Mouse (Mus musculus) heart, embryonic 10.5 days (tissue): ENCODE results near the gene Nkx2-1. TPM values are rescaled to one million over a fixed set of nuclear protein-coding genes. Genes with fewer than 3 reads are reported as not detected.
"Not testable (repeated sequence)": the region's sequence is repeated elsewhere in the genome, so short reads cannot be mapped to it uniquely, and the experiment has no call there.

Experiments used
- DNase-seq: peaks from one replicate; pipeline ENCODE4 v3.0.0-alpha.2; 2017; ENCODE audit warnings: low spot score
- H3K27ac ChIP-seq: fragments of 300-500 bp; sonication (generic); 2 replicates; pipeline ENCODE4 v1.5.1; 2016; ENCODE audit warnings: mild to moderate bottlenecking
- H3K27me3 ChIP-seq: fragments of 300-500 bp; sonication (generic); 2 replicates; pipeline ENCODE4 v1.6.1; 2016; ENCODE audit warnings: mild to moderate bottlenecking; ENCODE audit not compliant: poor library complexity, insufficient read depth, severe bottlenecking
- H3K36me3 ChIP-seq: fragments of 300-500 bp; sonication (generic); 2 replicates; pipeline ENCODE4 v1.6.1; 2016; ENCODE audit warnings: mild to moderate bottlenecking, moderate library complexity
- H3K4me1 ChIP-seq: fragments of 300-500 bp; sonication (generic); 2 replicates; pipeline ENCODE4 v1.6.1; 2016; ENCODE audit warnings: mild to moderate bottlenecking
- H3K4me3 ChIP-seq: fragments of 300-500 bp; sonication (generic); 2 replicates; pipeline ENCODE4 v1.5.1; 2016; ENCODE audit warnings: mild to moderate bottlenecking, moderate library complexity
- H3K9me3 ChIP-seq: fragments of 300-500 bp; sonication (generic); 2 replicates; pipeline ENCODE4 v1.6.1; 2016; ENCODE audit warnings: mild to moderate bottlenecking, moderate library complexity
- WGBS: fragments of 180-500 bp; shearing (Covaris S2); methylation state at CpG from one replicate; pipeline ENCODE4 v1.1.7; 2016; 5-methylcytosine and 5-hydroxymethylcytosine counted together
- polyA plus RNA-seq: library from polyadenylated mRNA; unstranded; fragments of >200 nt; fragmentation: Nextera tagmentation; extraction: Ambion mirVana; gene quantifications from 2 replicates; pipeline ENCODE4 v1.2.1, GENCODE M21; 2016

Gene Nkx2-1
- polyA plus RNA-seq, 1 experiment from 2014 or later, result 1.9 TPM

DNA sequence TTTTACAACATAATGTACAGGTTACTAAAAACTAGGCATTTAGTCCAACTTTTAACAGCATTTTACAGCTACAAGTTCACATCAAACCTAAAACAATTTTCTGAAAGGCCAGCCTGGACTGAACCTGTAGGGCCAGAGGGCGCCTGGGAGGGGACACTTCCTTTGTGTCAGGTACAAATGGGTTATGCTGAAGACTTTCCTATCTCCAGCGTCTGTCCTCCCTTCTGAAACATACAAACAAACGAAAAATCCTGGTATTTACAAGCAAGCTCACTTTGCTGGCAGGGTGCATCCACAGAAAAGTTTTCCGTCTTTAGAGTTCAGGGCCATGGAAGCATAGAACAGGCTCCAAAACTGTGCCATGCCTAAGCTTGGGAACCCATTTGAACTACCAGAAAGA lies 4.6 kb downstream of the Nkx2-1 start:
- Histone ChIP-seq H3K4me1 (peaks cover 30% of the 10 kb centered on the region), H3K27ac (no peak overlapping the region), H3K4me3 (no peak overlapping the region), H3K9me3 (no peaks in the 10 kb centered on the region), H3K27me3 (peaks cover 100% of the 10 kb centered on the region), H3K36me3 (no peaks in the 10 kb centered on the region)
- WGBS, result under 1% methylated on average over 4 of the region's 4 CpGs
- DNase-seq, result no peak

DNA sequence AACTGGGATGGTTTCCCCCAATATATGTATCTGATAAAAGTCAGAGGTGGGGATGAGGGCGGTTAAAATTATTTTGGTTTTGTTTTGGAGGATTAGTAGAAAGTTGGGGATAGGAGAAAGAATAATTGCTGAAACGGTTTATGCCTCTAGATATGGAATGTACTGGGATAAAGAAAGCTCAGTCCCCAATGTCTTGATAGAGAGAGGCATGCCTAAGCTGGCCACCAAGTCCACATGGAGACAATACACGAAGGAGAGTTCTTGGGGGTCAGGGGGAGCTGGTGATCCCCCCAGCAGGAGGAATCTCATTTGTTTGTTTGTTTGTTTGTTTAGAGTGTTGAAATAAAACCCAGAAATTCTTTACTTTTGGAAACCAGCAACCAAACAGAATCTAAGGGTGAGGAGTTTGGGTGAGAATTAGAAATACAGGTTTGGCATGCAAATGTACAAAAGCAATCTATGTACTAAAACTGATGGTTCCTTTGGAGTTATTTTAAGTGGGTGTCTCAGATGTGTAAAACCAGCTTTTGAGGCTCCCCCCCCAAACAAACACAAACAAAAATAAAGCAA lies 5.6 kb downstream of the Nkx2-1 start:
- no peaks in the 10 kb centered on the region for H3K36me3 ChIP-seq
- H3K27ac ChIP-seq, result no peak overlapping the region
- H3K4me3 ChIP-seq, result no peak overlapping the region
- H3K4me1 ChIP-seq, result peaks cover 25% of the 10 kb centered on the region
- H3K27me3 ChIP-seq, result peaks cover 100% of the 10 kb centered on the region
- H3K9me3 ChIP-seq, result no peaks in the 10 kb centered on the region
- WGBS, result 4% methylated on average over 3 of the region's 3 CpGs
- DNase-seq, result no peak

DNA sequence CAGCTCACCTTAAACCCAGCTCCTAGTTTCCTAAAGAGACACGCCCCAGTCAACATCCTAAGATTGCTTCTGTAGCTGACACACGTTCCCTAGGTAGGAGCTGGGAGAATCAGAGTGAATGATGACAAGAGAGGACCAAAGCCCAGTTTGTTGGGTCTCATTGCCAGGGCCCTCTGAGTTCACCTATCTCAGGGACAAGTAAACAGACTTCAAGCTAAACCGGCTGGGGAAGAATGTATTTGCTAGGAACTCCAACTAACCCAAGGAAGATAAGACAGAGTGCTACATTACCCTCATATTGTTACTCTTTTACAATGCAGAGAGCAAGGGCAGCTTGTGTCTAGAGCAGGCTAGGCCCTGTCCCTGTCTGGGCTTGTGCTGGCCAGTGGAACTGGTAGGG lies 6.8 kb downstream of the Nkx2-1 start:
- DNase-seq, result no peak
- WGBS, result 2% methylated on average over 3 of the region's 3 CpGs
- no peak overlapping the region for H3K4me3 ChIP-seq
- H3K9me3 ChIP-seq, result no peaks in the 10 kb centered on the region
- peaks cover 97% of the 10 kb centered on the region for H3K27me3 ChIP-seq
- no peaks in the 10 kb centered on the region for H3K36me3 ChIP-seq
- H3K27ac ChIP-seq, result no peak overlapping the region
- H3K4me1 ChIP-seq, result peaks cover 15% of the 10 kb centered on the region

DNA sequence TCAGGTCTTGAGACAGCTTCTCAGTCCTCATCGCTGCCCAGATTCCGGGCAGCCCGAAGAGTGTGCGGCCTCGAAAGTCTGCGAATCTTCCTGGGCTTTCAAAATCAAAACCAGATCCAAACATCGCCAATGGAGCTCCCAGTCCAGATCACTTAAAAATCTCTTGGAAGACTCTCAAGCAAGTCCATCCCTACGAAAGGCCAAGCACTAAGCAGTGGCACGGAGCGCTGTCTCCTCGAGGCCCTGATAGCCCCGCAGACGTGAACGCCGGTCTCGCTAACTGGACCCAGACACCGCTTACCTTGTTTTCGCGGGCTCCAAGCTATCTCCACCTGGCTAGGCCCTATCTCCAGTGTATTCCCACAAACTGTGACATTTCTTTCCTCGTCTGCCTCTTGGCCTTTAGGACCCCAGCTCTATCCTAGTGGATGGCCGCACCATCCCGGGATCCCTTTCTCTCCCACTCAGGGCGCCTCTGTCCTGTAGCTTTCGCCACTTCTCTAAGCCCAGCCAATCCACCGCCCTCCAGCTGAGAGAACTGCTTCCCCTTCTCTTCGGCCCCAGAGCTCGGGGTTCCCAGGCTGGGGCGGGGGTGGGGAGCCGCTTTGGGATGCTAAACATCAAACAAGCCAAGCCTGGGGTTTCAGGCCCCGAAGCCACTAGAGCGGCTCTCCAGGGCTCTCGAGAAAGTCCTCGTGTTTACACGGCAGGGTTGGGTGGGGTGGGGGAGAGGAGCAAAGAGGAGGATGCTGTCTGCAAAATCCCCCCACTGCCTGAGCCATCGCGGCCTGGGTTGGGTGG lies 7.6 kb downstream of the Nkx2-1 start:
- Histone ChIP-seq H3K9me3 (no peaks in the 10 kb centered on the region), H3K27me3 (peaks cover 97% of the 10 kb centered on the region), H3K4me1 (peaks cover 8% of the 10 kb centered on the region), H3K27ac (no peak overlapping the region), H3K36me3 (no peaks in the 10 kb centered on the region), H3K4me3 (no peak overlapping the region)
- DNase-seq, result no peak
- 2% methylated on average over 36 of the region's 36 CpGs for WGBS

DNA sequence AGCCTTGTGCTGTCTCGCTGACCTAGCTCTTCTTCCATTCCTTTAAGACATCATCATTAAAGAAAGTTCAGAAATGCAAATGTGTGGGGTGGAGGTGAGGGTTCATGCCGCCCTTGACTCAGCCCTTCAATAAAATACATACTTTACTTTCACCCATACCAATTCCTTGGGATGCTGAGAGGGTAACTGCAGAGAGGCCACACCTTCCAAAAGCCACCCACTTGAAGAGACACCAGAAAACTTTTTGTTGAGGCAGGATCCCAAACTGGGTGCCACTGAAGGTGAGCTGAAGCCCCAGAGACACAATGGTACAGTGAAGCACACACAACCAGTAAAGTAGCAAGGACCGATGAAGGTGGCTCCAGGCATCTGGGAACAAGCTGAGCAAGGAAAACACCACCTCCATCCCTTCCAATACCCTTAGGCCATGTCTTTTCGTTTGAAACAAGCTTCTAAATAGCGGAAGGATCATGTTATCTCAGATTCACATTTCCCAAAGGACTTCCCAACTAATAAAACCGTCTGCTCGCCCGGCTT lies 8.6 kb downstream of the Nkx2-1 start:
- 2% methylated on average over 8 of the region's 8 CpGs for WGBS
- peaks cover 97% of the 10 kb centered on the region for H3K27me3 ChIP-seq
- no peak overlapping the region for H3K27ac ChIP-seq
- DNase-seq, result no peak
- no peak overlapping the region for H3K4me3 ChIP-seq
- H3K36me3 ChIP-seq, result no peaks in the 10 kb centered on the region
- peaks cover 3% of the 10 kb centered on the region for H3K4me1 ChIP-seq
- H3K9me3 ChIP-seq, result no peaks in the 10 kb centered on the region

DNA sequence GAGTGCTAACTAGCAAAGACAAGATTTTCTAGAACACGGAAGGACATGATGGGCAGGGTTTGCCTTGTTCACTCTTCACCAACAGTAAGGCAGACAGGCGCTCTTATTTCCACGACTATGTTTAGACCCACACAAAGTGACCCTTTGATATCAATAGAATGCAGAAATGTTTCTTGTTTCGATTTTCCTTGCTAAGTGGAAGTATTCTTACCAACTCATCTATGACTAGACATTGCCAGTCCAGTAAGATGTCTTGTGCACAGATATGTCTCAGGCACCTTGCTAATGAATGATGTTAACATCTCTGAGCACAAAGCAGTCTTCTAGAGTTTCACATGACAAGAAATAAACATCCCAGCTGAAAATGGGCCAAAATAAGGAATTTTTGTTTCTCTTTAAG lies 9.6 kb downstream of the Nkx2-1 start:
- no peak overlapping the region for H3K27ac ChIP-seq
- H3K4me1 ChIP-seq, result no peaks in the 10 kb centered on the region; the same call in 1 of the 2 replicates
- DNase-seq, result no peak
- no peaks in the 10 kb centered on the region for H3K9me3 ChIP-seq
- 24% methylated on average over 4 of the region's 4 CpGs for WGBS
- no peaks in the 10 kb centered on the region for H3K36me3 ChIP-seq
- no peak overlapping the region for H3K4me3 ChIP-seq
- H3K27me3 ChIP-seq, result peaks cover 97% of the 10 kb centered on the region

DNA sequence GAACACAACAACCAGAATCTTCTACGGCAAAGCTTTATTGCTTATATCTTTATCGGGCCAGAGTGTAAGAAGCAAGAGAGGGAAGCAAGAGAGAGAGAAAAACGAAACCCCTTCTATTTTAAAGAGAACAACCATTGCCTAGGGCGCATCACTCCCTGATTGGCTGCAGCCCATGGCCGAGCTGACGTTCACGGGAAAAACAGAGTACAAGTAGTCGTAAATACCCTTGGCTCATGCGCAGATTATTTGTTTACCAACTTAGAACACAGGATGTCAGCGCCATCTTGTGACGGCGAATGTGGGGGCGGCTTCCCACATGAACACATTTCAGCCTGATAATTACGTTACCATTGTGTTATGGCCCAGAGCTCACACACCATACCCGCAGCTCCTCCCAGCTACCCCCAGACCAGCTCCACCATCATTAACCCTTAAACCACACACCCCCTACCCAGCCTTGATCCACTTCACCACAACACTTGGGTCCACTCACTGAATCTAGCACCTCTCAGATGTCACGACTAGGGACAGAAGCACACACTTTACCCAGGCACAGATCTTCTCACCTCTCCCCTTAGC lies 11.4 kb downstream of the Nkx2-1 start:
- 10% methylated on average over 11 of the region's 16 CpGs for WGBS
- not testable (repeated sequence) for DNase-seq, H3K4me3 ChIP-seq, H3K9me3 ChIP-seq, H3K4me1 ChIP-seq, H3K27ac ChIP-seq, H3K36me3 ChIP-seq
- peaks cover 97% of the 10 kb centered on the region for H3K27me3 ChIP-seq

DNA sequence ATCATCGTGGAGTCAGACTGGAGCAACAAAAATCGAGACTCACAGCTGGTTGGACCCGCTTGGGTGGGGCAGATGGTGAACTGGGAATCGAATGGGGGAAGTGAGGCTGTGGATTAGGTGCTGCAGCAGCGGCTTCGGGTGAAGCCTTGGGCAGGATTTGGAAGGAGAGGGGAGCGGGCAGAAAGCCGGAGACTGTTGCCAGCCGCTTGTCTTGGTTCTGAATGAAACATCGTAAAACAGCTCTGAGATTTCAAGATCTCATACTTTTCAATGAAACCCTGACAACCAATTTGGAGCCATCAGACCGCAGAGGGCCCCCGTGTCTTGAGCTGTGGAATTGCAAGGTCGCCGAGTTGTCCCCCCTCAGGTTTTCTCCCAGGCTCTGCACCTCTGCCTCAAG lies 12.5 kb downstream of the Nkx2-1 start:
- H3K9me3 ChIP-seq, result no peaks in the 10 kb centered on the region
- no peak overlapping the region for H3K4me3 ChIP-seq
- DNase-seq, result no peak
- peaks cover 97% of the 10 kb centered on the region for H3K27me3 ChIP-seq
- H3K4me1 ChIP-seq, result peaks cover 11% of the 10 kb centered on the region
- H3K36me3 ChIP-seq, result no peaks in the 10 kb centered on the region
- no peak overlapping the region for H3K27ac ChIP-seq
- WGBS, result 12% methylated on average over 14 of the region's 14 CpGs

DNA sequence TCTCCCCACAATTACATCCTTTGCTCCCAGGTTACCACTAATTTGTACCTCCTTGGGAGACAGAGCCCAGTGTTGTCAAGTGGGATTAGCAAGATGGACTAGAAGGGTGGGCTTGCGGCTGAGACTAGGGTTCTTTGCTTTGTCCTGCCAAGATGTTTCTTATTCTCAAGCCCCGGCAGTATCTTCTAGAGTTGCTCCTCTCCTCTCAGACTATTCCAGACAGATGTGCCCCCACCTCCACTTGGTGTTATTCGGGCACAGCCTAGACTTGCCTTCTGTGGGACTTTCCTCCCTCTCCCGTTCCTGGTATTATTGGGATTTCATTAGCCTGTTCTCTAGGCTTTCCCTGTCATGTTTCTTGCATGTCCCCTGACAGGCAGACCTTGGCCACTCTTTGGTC lies 14.5 kb downstream of the Nkx2-1 start:
- Histone ChIP-seq H3K36me3 (no peaks in the 10 kb centered on the region), H3K27me3 (peaks cover 97% of the 10 kb centered on the region), H3K4me1 (peaks cover 11% of the 10 kb centered on the region; the same call in 1 of the 2 replicates), H3K4me3 (no peak overlapping the region), H3K27ac (no peak overlapping the region), H3K9me3 (no peaks in the 10 kb centered on the region)
- 22% methylated on average over 4 of the region's 4 CpGs for WGBS
- DNase-seq, result no peak

DNA sequence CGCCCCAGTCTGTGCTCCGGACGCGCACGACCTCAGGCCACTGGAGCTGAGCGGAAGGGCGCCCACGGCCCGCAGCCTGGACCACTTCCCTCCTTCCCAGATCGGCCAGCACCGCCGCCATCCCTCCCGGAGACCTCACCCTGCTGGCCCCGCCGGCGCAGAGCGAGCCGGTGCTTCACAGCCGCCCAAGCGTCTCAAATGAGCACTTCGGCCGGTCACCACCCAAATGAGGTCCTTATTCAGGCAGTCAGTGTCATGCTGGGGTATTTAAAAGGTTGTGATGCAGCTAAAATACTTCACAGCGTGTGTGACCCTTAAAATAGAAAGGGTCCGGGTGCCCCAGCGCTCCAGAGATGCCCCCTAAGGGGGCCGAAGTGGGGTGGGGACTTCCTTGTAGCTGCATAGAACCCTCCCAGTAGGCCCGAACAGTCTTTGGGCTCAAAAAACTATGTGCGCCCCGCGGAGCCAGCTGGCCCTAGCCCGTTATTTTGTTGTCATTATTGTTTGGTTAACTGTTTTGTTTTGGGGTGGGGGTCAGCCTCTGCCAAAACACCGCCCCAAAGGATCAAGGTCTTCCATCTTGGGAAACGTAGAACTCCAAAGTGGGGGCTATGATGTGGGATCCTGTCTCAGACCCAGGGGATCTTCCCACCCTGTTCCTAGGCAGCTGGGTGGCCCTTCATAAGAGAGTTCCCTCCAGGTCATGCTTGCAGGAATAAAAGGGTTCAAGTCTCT lies 15.4 kb downstream of the Nkx2-1 start:
- Histone ChIP-seq H3K27ac (no peak overlapping the region), H3K4me1 (peaks cover 11% of the 10 kb centered on the region; the same call in 1 of the 2 replicates), H3K4me3 (peak overlapping the region; percentile 46), H3K27me3 (peaks cover 93% of the 10 kb centered on the region), H3K36me3 (no peaks in the 10 kb centered on the region), H3K9me3 (no peaks in the 10 kb centered on the region)
- WGBS, result 2% methylated on average over 33 of the region's 33 CpGs
- DNase-seq, result no peak

DNA sequence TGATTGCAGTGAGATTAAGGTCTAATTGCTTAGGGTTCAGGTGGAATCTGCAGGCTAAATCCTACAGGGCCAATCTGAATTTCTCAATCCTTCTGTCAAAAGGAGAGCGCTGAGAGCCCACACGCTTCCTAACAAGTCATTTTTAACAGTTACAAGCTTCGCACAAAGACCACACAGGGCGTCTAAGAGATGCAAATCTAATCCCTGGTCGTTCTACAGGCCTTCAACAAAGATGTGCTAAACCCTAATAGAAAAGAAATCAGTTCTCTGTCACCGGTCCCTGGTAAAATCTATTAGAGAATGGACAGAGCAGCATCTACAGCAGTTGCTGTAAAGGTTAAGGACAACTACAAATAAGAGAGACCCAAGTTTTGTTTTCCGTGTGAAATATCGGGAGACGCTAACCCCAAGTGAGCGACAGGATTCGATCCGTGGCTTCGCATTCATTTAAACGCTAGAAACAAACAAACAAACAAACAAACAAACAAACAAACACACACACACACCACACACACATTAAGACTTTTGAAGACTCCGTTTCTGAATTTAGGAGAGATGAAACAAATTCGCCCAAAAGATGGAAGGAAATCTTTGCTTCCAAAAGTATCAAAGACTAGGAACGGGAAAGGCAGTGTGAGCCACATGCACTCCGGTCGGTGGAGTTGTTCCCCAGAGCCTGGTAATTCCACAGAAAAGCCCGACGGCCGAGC lies 16.2 kb downstream of the Nkx2-1 start:
- no peaks in the 10 kb centered on the region for H3K9me3 ChIP-seq
- peak overlapping the region; percentile 46 for H3K4me3 ChIP-seq
- WGBS, result 3% methylated on average over 22 of the region's 22 CpGs
- H3K36me3 ChIP-seq, result no peaks in the 10 kb centered on the region
- no peak for DNase-seq
- peaks cover 11% of the 10 kb centered on the region; the same call in 1 of the 2 replicates for H3K4me1 ChIP-seq
- peaks cover 86% of the 10 kb centered on the region for H3K27me3 ChIP-seq
- no peak overlapping the region for H3K27ac ChIP-seq

DNA sequence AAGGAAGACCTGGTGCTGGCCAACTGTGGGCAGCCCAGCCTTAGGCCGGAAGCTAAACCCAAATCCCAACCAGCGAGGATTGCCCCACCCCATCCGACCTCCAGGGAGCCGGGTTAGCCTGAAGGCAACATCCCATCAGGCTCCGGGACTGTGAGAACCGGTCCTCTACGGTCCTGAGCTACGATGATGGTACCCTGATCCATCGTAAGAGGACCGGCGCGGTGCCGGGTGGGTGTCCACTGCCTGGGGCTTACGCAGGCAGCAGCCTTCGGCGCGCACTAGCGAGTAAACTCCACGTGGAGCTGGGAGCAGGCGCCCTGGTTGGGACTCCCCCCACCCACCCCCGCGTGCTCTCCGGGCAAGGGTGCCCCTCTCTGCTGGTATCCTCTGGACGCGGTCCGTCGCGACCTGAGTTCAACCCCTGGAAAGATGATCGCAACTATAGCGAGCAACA lies 16.9 kb downstream of the Nkx2-1 start:
- peaks cover 11% of the 10 kb centered on the region; the same call in 1 of the 2 replicates for H3K4me1 ChIP-seq
- no peaks in the 10 kb centered on the region for H3K9me3 ChIP-seq
- H3K36me3 ChIP-seq, result no peaks in the 10 kb centered on the region
- H3K27me3 ChIP-seq, result peaks cover 81% of the 10 kb centered on the region
- WGBS, result under 1% methylated on average over 30 of the region's 30 CpGs
- H3K4me3 ChIP-seq, result peak overlapping the region; percentile 52
- H3K27ac ChIP-seq, result no peak overlapping the region
- no peak for DNase-seq
